Mouse (Mus musculus): ENCODE results near the gene Ccdc92.

- TF ChIP-seq CTCF (IDR thresholded peaks at IDR 0.05; ENCODE audit: extremely low read depth, insufficient read length, insufficient replicate concordance, low read depth, low read length) (no peak), POLR2A (IDR thresholded peaks at IDR 0.05; ENCODE audit: low read depth, low read length) (no peak)
Measured at GRCm38 (mm10) chr5:124873096-124873495, 10.9 kb upstream of the Ccdc92 start.

All from small intestine, adult 2 months (tissue).